Mouse (Mus musculus): ENCODE data around the gene 1600015I10Rik. TPM values are rescaled to one million over a fixed set of nuclear protein-coding genes. Genes with fewer than 3 reads are reported as not detected.
"Not testable (repeated sequence)": the region's sequence is repeated elsewhere in the genome, so short reads cannot be mapped to it uniquely, and the experiment has no call there.

1600015I10Rik gene
- polyA plus RNA-seq, 1 experiment from 2014 or later: not detected

- no peak overlapping the region for H3K27ac ChIP-seq (replicated peaks)
- H3K4me1 ChIP-seq: no peaks in the 10 kb centered on the region
- H3K36me3 ChIP-seq: no peaks in the 10 kb centered on the region
- H3K4me3 ChIP-seq: no peak overlapping the region
- ATAC-seq (ENCODE audit: low FRiP score, low read depth): no peak
- H3K27me3 ChIP-seq: no peaks in the 10 kb centered on the region
- WGBS: 96% methylated on average over 2 of the region's 2 CpGs
- no peak overlapping the region for H3K4me2 ChIP-seq (replicated peaks)
- H3K9ac ChIP-seq (replicated peaks): no peak overlapping the region
- H3K9me3 ChIP-seq: no peaks in the 10 kb centered on the region
These were observed 16.1 kb upstream of the 1600015I10Rik start for GRCm38 (mm10) chr6:48913587-48913986.

- no peaks in the 10 kb centered on the region for H3K4me1 ChIP-seq
- no peak overlapping the region for H3K27ac ChIP-seq (replicated peaks)
- H3K9ac ChIP-seq (replicated peaks): no peak overlapping the region
- H3K9me3 ChIP-seq: no peaks in the 10 kb centered on the region
- H3K4me3 ChIP-seq: no peak overlapping the region
- H3K4me2 ChIP-seq (replicated peaks): no peak overlapping the region
- 74% methylated on average over 2 of the region's 2 CpGs for WGBS
- ATAC-seq (ENCODE audit: low FRiP score, low read depth): no peak
- H3K36me3 ChIP-seq: no peaks in the 10 kb centered on the region
- no peaks in the 10 kb centered on the region for H3K27me3 ChIP-seq
These were observed 19.9 kb downstream of the 1600015I10Rik start for GRCm38 (mm10) chr6:48949596-48949995.

GRCm38 (mm10) chr6:48950676-48951075 lies 21.0 kb downstream of the 1600015I10Rik start:
- WGBS: 84% methylated on average over 5 of the region's 5 CpGs
- no peak overlapping the region for H3K27ac ChIP-seq (replicated peaks)
- ATAC-seq (ENCODE audit: low FRiP score, low read depth): no peak
- no peaks in the 10 kb centered on the region for H3K4me1 ChIP-seq
- H3K27me3 ChIP-seq: no peaks in the 10 kb centered on the region
- H3K9ac ChIP-seq (replicated peaks): no peak overlapping the region
- H3K4me3 ChIP-seq: no peak overlapping the region
- no peaks in the 10 kb centered on the region for H3K36me3 ChIP-seq
- no peak overlapping the region for H3K4me2 ChIP-seq (replicated peaks)
- H3K9me3 ChIP-seq: no peaks in the 10 kb centered on the region

- no peaks in the 10 kb centered on the region for H3K4me1 ChIP-seq
- H3K9ac ChIP-seq (replicated peaks): no peak overlapping the region
- WGBS: 92% methylated on average over 6 of the region's 6 CpGs
- H3K27ac ChIP-seq (replicated peaks): no peak overlapping the region
- no peaks in the 10 kb centered on the region for H3K9me3 ChIP-seq
- no peak overlapping the region for H3K4me3 ChIP-seq
- H3K4me2 ChIP-seq (replicated peaks): no peak overlapping the region
- no peaks in the 10 kb centered on the region for H3K36me3 ChIP-seq
- no peak for ATAC-seq (ENCODE audit: low FRiP score, low read depth)
- no peaks in the 10 kb centered on the region for H3K27me3 ChIP-seq
These were observed 21.9 kb downstream of the 1600015I10Rik start for GRCm38 (mm10) chr6:48951630-48952029.

- Histone ChIP-seq H3K4me2 (replicated peaks) (no peak overlapping the region), H3K36me3 (no peaks in the 10 kb centered on the region), H3K27ac (replicated peaks) (no peak overlapping the region), H3K4me3 (no peak overlapping the region), H3K4me1 (no peaks in the 10 kb centered on the region), H3K27me3 (no peaks in the 10 kb centered on the region), H3K9ac (replicated peaks) (no peak overlapping the region), H3K9me3 (no peaks in the 10 kb centered on the region)
- 88% methylated on average over 5 of the region's 5 CpGs for WGBS
- no peak for ATAC-seq (ENCODE audit: low FRiP score, low read depth)
These were observed 23.5 kb downstream of the 1600015I10Rik start for GRCm38 (mm10) chr6:48953220-48953619.

GRCm38 (mm10) chr6:48954211-48954610 lies 24.5 kb downstream of the 1600015I10Rik start:
- no peaks in the 10 kb centered on the region for H3K27me3 ChIP-seq
- no peak overlapping the region for H3K9ac ChIP-seq (replicated peaks)
- H3K4me3 ChIP-seq: no peak overlapping the region
- H3K9me3 ChIP-seq: no peaks in the 10 kb centered on the region
- 81% methylated on average over 5 of the region's 5 CpGs for WGBS
- H3K4me1 ChIP-seq: no peaks in the 10 kb centered on the region
- no peaks in the 10 kb centered on the region for H3K36me3 ChIP-seq
- ATAC-seq (ENCODE audit: low FRiP score, low read depth): no peak
- H3K4me2 ChIP-seq (replicated peaks): no peak overlapping the region
- no peak overlapping the region for H3K27ac ChIP-seq (replicated peaks)

- ATAC-seq (ENCODE audit: low FRiP score, low read depth): no peak
- Histone ChIP-seq H3K4me1 (no peaks in the 10 kb centered on the region), H3K4me2 (replicated peaks) (no peak overlapping the region), H3K27me3 (no peaks in the 10 kb centered on the region), H3K9ac (replicated peaks) (no peak overlapping the region), H3K36me3 (no peaks in the 10 kb centered on the region), H3K27ac (replicated peaks) (no peak overlapping the region), H3K4me3 (no peak overlapping the region), H3K9me3 (no peaks in the 10 kb centered on the region)
- WGBS: 56% methylated on average over 1 of the region's 1 CpGs
These were observed 25.3 kb downstream of the 1600015I10Rik start for GRCm38 (mm10) chr6:48954946-48955345.

- Histone ChIP-seq H3K27me3 (no peaks in the 10 kb centered on the region), H3K36me3 (no peaks in the 10 kb centered on the region), H3K4me1 (no peaks in the 10 kb centered on the region), H3K27ac (replicated peaks) (no peak overlapping the region), H3K9ac (replicated peaks) (no peak overlapping the region), H3K4me2 (replicated peaks) (no peak overlapping the region), H3K9me3 (no peaks in the 10 kb centered on the region), H3K4me3 (no peak overlapping the region)
- 87% methylated on average over 4 of the region's 4 CpGs for WGBS
- no peak for ATAC-seq (ENCODE audit: low FRiP score, low read depth)
These were observed 27.1 kb downstream of the 1600015I10Rik start for GRCm38 (mm10) chr6:48956785-48957184.

GRCm38 (mm10) chr6:48958053-48958452 lies 28.4 kb downstream of the 1600015I10Rik start:
- no peaks in the 10 kb centered on the region for H3K4me1 ChIP-seq
- H3K27me3 ChIP-seq: no peaks in the 10 kb centered on the region
- WGBS: 58% methylated on average over 1 of the region's 1 CpGs
- no peak overlapping the region for H3K9ac ChIP-seq (replicated peaks)
- H3K27ac ChIP-seq (replicated peaks): no peak overlapping the region
- no peaks in the 10 kb centered on the region for H3K36me3 ChIP-seq
- H3K4me3 ChIP-seq: no peak overlapping the region
- ATAC-seq (ENCODE audit: low FRiP score, low read depth): 0 out of 2 replicates have a peak, but pooled peaks have one; percentile 19
- H3K9me3 ChIP-seq: no peaks in the 10 kb centered on the region
- no peak overlapping the region for H3K4me2 ChIP-seq (replicated peaks)

- H3K4me2 ChIP-seq (replicated peaks); H3K4me3 ChIP-seq; H3K9me3 ChIP-seq; H3K9ac ChIP-seq (replicated peaks); ATAC-seq (ENCODE audit: low FRiP score, low read depth); H3K27me3 ChIP-seq; H3K4me1 ChIP-seq; H3K27ac ChIP-seq (replicated peaks); H3K36me3 ChIP-seq: not testable (repeated sequence)
- WGBS: 27% methylated on average over 7 of the region's 7 CpGs
These were observed 29.5 kb downstream of the 1600015I10Rik start for GRCm38 (mm10) chr6:48959151-48959550.

GRCm38 (mm10) chr6:48966696-48967095 lies 37.0 kb downstream of the 1600015I10Rik start:
- not testable (repeated sequence) for H3K9ac ChIP-seq (replicated peaks); H3K27ac ChIP-seq (replicated peaks); H3K27me3 ChIP-seq; H3K4me3 ChIP-seq; H3K36me3 ChIP-seq; H3K4me2 ChIP-seq (replicated peaks); ATAC-seq (ENCODE audit: low FRiP score, low read depth); H3K9me3 ChIP-seq; H3K4me1 ChIP-seq
- WGBS: 90% methylated on average over 5 of the region's 5 CpGs

- Histone ChIP-seq H3K9ac (replicated peaks) (no peak overlapping the region), H3K4me2 (replicated peaks) (no peak overlapping the region), H3K36me3 (no peaks in the 10 kb centered on the region), H3K4me3 (no peak overlapping the region), H3K4me1 (no peaks in the 10 kb centered on the region), H3K27me3 (no peaks in the 10 kb centered on the region), H3K27ac (replicated peaks) (no peak overlapping the region), H3K9me3 (no peaks in the 10 kb centered on the region)
- ATAC-seq (ENCODE audit: low FRiP score, low read depth): no peak
These were observed 38.2 kb downstream of the 1600015I10Rik start for GRCm38 (mm10) chr6:48967868-48968267.

GRCm38 (mm10) chr6:48974663-48975062 lies 45.0 kb downstream of the 1600015I10Rik start, which contains the start of gene Doxl2:
Gene Doxl2, plus strand, starts transcription at chr6:48974963.
- Histone ChIP-seq H3K4me3 (no peak within 1 kb of the TSS), H3K4me2 (replicated peaks) (no peak within 1 kb of the TSS), H3K36me3 (no peaks in the 10 kb centered on the region), H3K4me1 (no peaks in the 10 kb centered on the region), H3K9me3 (no peaks in the 10 kb centered on the region), H3K27ac (replicated peaks) (no peak within 1 kb of the TSS), H3K9ac (replicated peaks) (no peak within 1 kb of the TSS), H3K27me3 (no peaks in the 10 kb centered on the region)
- no peak for ATAC-seq (ENCODE audit: low FRiP score, low read depth)
- 88% methylated on average over 2 of the region's 2 CpGs for WGBS

Data from midbrain, embryonic 12.5 days (tissue).